Mouse (Mus musculus): Measurements from ENCODE around the gene Gmds. TPM values are rescaled to one million over a fixed set of nuclear protein-coding genes. Genes with fewer than 3 reads are reported as not detected.

Gene Gmds
- polyA plus RNA-seq, 1 experiment = 5.5 TPM

DNA sequence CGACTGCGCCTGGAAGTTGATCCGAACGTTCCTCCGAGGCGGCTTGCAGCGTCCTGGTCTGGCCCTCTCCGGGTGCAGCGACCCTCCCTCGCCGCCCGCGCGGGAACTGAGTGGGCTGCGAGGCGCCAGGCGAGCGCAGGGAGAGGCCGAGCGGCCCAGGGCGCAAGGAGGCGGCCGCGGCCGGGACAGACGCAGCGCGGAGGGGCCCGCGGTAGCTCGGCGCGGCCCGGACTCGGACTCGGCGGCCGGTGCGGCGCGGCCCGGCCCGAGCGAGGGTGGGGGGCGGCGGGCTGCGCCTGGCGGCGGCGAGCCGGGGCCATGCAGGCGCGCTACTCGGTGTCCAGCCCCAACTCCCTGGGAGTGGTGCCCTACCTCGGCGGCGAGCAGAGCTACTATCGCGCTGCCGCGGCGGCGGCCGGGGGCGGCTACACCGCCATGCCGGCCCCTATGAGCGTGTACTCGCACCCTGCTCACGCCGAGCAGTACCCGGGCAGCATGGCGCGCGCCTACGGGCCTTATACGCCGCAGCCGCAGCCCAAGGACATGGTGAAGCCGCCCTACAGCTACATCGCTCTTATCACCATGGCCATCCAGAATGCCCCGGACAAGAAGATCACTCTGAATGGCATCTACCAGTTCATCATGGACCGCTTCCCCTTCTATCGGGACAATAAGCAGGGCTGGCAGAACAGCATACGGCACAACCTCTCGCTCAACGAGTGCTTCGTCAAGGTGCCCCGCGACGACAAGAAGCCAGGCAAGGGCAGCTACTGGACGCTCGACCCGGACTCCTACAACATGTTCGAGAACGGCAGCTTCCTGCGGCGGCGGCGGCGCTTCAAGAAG lies 531.4 kb downstream of the Gmds start:
- H3K4me3 ChIP-seq (ENCODE audit: insufficient read depth, low read depth, low read length) = peak overlapping the region; percentile 58
- H3K27ac ChIP-seq (replicated peaks; ENCODE audit: low read depth, low read length) = peak overlapping the region; percentile 7; the same call in 1 of the 2 replicates
- H3K4me1 ChIP-seq (ENCODE audit: control insufficient read depth, insufficient read depth, insufficient read length, low read length) = no peaks in the 10 kb centered on the region

- Histone ChIP-seq H3K4me3 (ENCODE audit: insufficient read depth, low read depth, low read length) (peak within 1 kb of the TSS; percentile 58), H3K27ac (replicated peaks; ENCODE audit: low read depth, low read length) (peak within 1 kb of the TSS; percentile 7; the same call in 1 of the 2 replicates), H3K4me1 (ENCODE audit: control insufficient read depth, insufficient read depth, insufficient read length, low read length) (no peaks in the 10 kb centered on the region)
Measured at GRCm38 (mm10) chr13:31806428-31806832, 532.1 kb downstream of the Gmds start, which contains the start of gene Foxc1. Gene Foxc1, plus strand, starts transcription at chr13:31806633.

- no peaks in the 10 kb centered on the region for H3K4me1 ChIP-seq (ENCODE audit: control insufficient read depth, insufficient read depth, insufficient read length, low read length)
- H3K27ac ChIP-seq (replicated peaks; ENCODE audit: low read depth, low read length) = no peak overlapping the region
- H3K4me3 ChIP-seq (ENCODE audit: insufficient read depth, low read depth, low read length) = peak overlapping the region; percentile 58
Measured at GRCm38 (mm10) chr13:31805831-31806427, 532.6 kb downstream of the Gmds start.

GRCm38 (mm10) chr13:31804571-31804970 lies 534.0 kb downstream of the Gmds start:
- no peaks in the 10 kb centered on the region for H3K4me1 ChIP-seq (ENCODE audit: control insufficient read depth, insufficient read depth, insufficient read length, low read length)
- H3K27ac ChIP-seq (replicated peaks; ENCODE audit: low read depth, low read length) = no peak overlapping the region
- H3K4me3 ChIP-seq (ENCODE audit: insufficient read depth, low read depth, low read length) = no peak overlapping the region

GRCm38 (mm10) chr13:31803166-31804093 lies 535.1 kb downstream of the Gmds start:
- H3K4me3 ChIP-seq (ENCODE audit: insufficient read depth, low read depth, low read length) = no peak overlapping the region
- no peaks in the 10 kb centered on the region for H3K4me1 ChIP-seq (ENCODE audit: control insufficient read depth, insufficient read depth, insufficient read length, low read length)
- H3K27ac ChIP-seq (replicated peaks; ENCODE audit: low read depth, low read length) = no peak overlapping the region

DNA sequence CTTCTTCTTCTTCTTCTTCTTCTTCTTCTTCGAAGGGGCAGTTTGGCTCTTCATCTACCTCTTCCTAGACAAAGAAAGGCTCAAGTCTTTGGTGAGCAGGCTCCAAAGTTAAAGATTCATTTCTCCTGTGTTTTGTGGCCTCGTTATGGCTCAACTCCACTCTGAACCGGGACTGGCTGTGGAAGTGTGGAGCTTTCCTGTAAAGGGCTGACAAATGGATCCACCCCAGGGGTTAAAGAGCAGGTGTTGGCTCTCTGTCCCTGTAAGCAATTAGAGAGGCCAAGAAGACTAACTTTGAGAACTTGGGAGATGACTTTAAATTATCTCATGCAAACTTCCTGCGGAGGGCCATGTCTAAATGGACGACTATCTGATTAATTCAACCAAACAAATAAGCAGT lies 536.1 kb downstream of the Gmds start:
- Histone ChIP-seq H3K27ac (replicated peaks; ENCODE audit: low read depth, low read length) (no peak overlapping the region), H3K4me3 (ENCODE audit: insufficient read depth, low read depth, low read length) (no peak overlapping the region), H3K4me1 (ENCODE audit: control insufficient read depth, insufficient read depth, insufficient read length, low read length) (no peaks in the 10 kb centered on the region)

GRCm38 (mm10) chr13:31801703-31802305 lies 536.7 kb downstream of the Gmds start:
- peak overlapping the region; percentile 45 for H3K4me3 ChIP-seq (ENCODE audit: insufficient read depth, low read depth, low read length)
- no peaks in the 10 kb centered on the region for H3K4me1 ChIP-seq (ENCODE audit: control insufficient read depth, insufficient read depth, insufficient read length, low read length)
- H3K27ac ChIP-seq (replicated peaks; ENCODE audit: low read depth, low read length) = no peak overlapping the region

GRCm38 (mm10) chr13:31800581-31801576 lies 537.7 kb downstream of the Gmds start:
- no peaks in the 10 kb centered on the region for H3K4me1 ChIP-seq (ENCODE audit: control insufficient read depth, insufficient read depth, insufficient read length, low read length)
- peak overlapping the region; percentile 45 for H3K4me3 ChIP-seq (ENCODE audit: insufficient read depth, low read depth, low read length)

DNA sequence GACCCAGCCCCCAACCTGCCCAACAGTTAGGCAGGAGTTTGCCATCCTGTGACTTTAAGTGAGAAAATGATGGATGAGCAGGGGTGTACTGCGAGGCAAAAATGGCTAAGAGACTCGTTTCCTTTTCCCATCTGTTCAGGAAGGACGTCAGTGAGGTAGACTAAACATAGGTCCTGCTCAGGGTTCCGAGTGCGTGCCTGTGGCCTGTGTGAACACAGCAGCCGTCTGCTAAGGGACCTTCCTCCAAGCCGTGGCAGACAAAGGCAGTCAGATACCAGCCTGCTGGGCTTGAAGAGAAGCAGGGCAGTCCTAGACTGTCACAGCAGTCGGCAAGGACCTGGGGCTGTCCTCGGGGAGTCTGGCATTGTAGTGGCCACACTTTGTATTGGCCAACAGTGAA lies 540.5 kb downstream of the Gmds start:
- H3K4me1 ChIP-seq (ENCODE audit: control insufficient read depth, insufficient read depth, insufficient read length, low read length) = no peaks in the 10 kb centered on the region
- no peak overlapping the region for H3K27ac ChIP-seq (replicated peaks; ENCODE audit: low read depth, low read length)
- no peak overlapping the region for H3K4me3 ChIP-seq (ENCODE audit: insufficient read depth, low read depth, low read length)

More at GRCm38 (mm10) chr13:31800581-31801576, 537.7 kb downstream of the Gmds start:
- H3K27ac ChIP-seq (replicated peaks; ENCODE audit: low read depth, low read length) = no peak overlapping the region

DNA sequence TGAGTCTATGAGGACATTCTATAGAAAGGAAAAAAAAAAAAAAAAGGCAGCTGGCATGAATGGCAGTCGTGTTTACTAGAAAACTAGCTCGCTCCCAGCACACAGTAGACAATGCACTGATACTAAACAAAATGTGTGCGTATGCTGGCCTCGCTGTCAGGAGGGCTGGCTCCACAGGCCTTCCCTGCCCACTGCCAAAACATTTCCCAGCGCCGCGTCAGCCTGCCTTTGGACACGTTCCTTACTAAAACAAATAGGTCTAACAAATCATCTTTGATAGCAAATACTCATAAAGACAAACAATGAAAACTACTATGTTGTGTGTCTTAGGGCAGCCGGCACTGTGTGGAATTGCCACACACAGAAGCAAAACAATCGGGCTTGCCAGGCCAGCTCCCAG lies 541.2 kb downstream of the Gmds start:
- Histone ChIP-seq H3K4me1 (ENCODE audit: control insufficient read depth, insufficient read depth, insufficient read length, low read length) (no peaks in the 10 kb centered on the region), H3K4me3 (ENCODE audit: insufficient read depth, low read depth, low read length) (no peak overlapping the region), H3K27ac (replicated peaks; ENCODE audit: low read depth, low read length) (no peak overlapping the region)

DNA sequence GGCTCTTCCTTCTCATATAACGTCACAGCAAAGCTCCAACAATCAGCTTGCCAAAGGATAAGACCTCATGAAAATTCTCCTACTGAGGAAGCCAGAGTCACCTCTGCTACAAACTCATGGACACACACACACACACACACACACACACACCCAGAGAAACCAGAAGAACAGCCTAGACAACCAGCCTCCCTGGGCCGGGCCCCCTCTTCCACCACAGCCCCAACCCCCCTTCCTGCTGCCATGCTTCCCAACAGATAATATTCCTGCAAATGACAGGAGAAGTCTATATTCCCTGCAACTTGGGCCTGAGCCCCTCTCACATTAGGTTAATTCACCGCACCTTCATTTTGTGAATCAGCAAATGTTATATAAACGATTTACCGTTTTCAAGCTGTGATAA lies 545.4 kb downstream of the Gmds start:
- Histone ChIP-seq H3K4me3 (ENCODE audit: insufficient read depth, low read depth, low read length) (no peak overlapping the region), H3K4me1 (ENCODE audit: control insufficient read depth, insufficient read depth, insufficient read length, low read length) (no peaks in the 10 kb centered on the region), H3K27ac (replicated peaks; ENCODE audit: low read depth, low read length) (no peak overlapping the region)

- Histone ChIP-seq H3K4me3 (ENCODE audit: insufficient read depth, low read depth, low read length) (no peak overlapping the region), H3K4me1 (ENCODE audit: control insufficient read depth, insufficient read depth, insufficient read length, low read length) (no peaks in the 10 kb centered on the region), H3K27ac (replicated peaks; ENCODE audit: low read depth, low read length) (no peak overlapping the region)
Measured at GRCm38 (mm10) chr13:31792480-31793132, 545.9 kb downstream of the Gmds start.

DNA sequence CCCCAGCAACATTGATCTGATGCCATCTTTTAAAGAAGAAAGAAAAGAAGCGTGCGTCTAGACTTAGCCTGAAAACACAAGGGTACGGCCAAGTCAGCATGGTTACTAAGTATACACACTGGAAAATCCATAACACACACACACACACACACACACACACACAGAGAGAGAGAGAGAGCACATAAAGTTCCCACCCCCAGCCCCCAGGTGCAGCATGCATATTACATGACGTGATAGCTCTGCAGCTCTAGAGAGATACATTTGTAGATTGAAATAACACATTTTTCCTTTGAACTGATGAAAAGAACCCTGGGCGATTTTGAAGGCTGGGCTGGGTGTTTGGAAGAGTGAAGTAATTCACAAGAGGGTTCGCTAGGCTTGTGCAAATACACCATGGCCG lies 553.8 kb downstream of the Gmds start:
- Histone ChIP-seq H3K4me3 (ENCODE audit: insufficient read depth, low read depth, low read length) (no peak overlapping the region), H3K4me1 (ENCODE audit: control insufficient read depth, insufficient read depth, insufficient read length, low read length) (no peaks in the 10 kb centered on the region), H3K27ac (replicated peaks; ENCODE audit: low read depth, low read length) (no peak overlapping the region)
